Mouse (Mus musculus) intestine, postnatal 0 days (tissue): ENCODE data around the gene Ptprj. TPM values are rescaled to one million over a fixed set of nuclear protein-coding genes. Genes with fewer than 3 reads are reported as not detected.

Source experiments
- ATAC-seq: fragments of 200-750 bp; cut with Nextera tagmentation; 2 replicates; pipeline ENCODE4 v1.8.0; 2017; ENCODE audit warnings: mild to moderate bottlenecking, moderate TSS enrichment, moderate library complexity
- H3K27ac ChIP-seq: fragments of 300-500 bp; sonication (generic); 2 replicates; pipeline ENCODE4 v1.5.1; 2014; ENCODE audit warnings: mild to moderate bottlenecking, low read depth, low read length, moderate library complexity
- H3K27me3 ChIP-seq: fragments of 300-500 bp; sonication (generic); replicated peaks from 2 replicates; pipeline ENCODE4 v1.6.1; 2014; ENCODE audit warnings: low read length, mixed read lengths; ENCODE audit not compliant: control insufficient read depth, insufficient read depth
- H3K36me3 ChIP-seq: fragments of 300-500 bp; sonication (generic); 2 replicates; pipeline ENCODE4 v1.6.1; 2014; ENCODE audit warnings: mild to moderate bottlenecking, moderate library complexity; ENCODE audit not compliant: control insufficient read depth, insufficient read depth
- H3K4me1 ChIP-seq: fragments of 300-500 bp; sonication (generic); replicated peaks from 2 replicates; pipeline ENCODE4 v1.6.1; 2014; ENCODE audit warnings: antibody characterized with exemption, low read length, mixed read lengths; ENCODE audit not compliant: control insufficient read depth, insufficient read depth
- H3K4me2 ChIP-seq: fragments of 300-500 bp; sonication (generic); replicated peaks from 2 replicates; pipeline ENCODE4 v1.6.1; 2014; ENCODE audit warnings: low read depth, mild to moderate bottlenecking, moderate library complexity
- H3K4me3 ChIP-seq: fragments of 300-500 bp; sonication (generic); 2 replicates; pipeline ENCODE4 v1.5.1; 2014; ENCODE audit warnings: low read depth, low read length
- H3K9ac ChIP-seq: fragments of 300-500 bp; sonication (generic); 2 replicates; pipeline ENCODE4 v1.6.1; 2014; ENCODE audit warnings: mild to moderate bottlenecking, low read depth, low read length
- H3K9me3 ChIP-seq: fragments of 300-500 bp; sonication (generic); 2 replicates; pipeline ENCODE4 v1.6.1; 2016; ENCODE audit warnings: mixed run types; ENCODE audit not compliant: control insufficient read depth
- CTCF ChIP-seq: sonication (generic); IDR thresholded peaks from 2 replicates; pipeline ENCODE4 v1.5.1; 2016; ENCODE audit warnings: low read depth, mild to moderate bottlenecking, control low read depth, antibody characterized with exemption, moderate library complexity
- WGBS: fragments of 180-500 bp; shearing (Covaris S2); extraction: QIAGEN DNeasy Blood & Tissue Kit; methylation state at CpG from one replicate; pipeline ENCODE4 v1.1.7; 2014; 5-methylcytosine and 5-hydroxymethylcytosine counted together
- polyA plus RNA-seq: library from polyadenylated mRNA; unstranded; fragments of >200 nt; fragmentation: Nextera tagmentation; extraction: Ambion mirVana; gene quantifications from 2 replicates; pipeline ENCODE4 v1.2.1, GENCODE M21; 2015

Gene Ptprj
- polyA plus RNA-seq, 1 experiment from 2014 or later: 3.5 TPM

DNA sequence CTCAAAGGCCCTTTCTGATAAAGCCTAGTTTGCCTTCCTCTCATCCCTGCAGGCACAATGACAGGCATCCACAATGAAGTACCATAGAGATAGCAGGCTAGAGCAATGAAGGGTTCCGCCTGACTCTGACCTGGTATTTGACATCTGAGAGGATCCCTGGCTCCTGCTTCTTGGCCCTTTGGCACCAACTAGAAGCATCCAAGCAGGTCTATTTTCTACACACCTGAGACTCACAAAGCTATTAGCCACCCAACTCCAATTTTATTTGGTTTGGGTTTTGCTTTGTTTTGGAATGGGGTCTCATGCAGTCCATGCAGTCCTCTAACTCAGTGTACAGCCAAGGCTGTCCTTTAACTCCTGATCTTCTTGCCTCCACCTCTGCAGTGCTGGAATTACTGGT is 7.7 kb upstream of the Ptprj start:
- WGBS: 96% methylated on average over 1 of the region's 1 CpGs
- no peaks in the 10 kb centered on the region for H3K4me1 ChIP-seq
- no peak overlapping the region for H3K4me2 ChIP-seq
- no peak overlapping the region for H3K27ac ChIP-seq
- no peak overlapping the region for H3K9ac ChIP-seq
- H3K4me3 ChIP-seq: no peak overlapping the region
- no peaks in the 10 kb centered on the region for H3K27me3 ChIP-seq
- no peak for ATAC-seq
- no peaks in the 10 kb centered on the region for H3K36me3 ChIP-seq
- TF ChIP-seq CTCF: no peak
- no peaks in the 10 kb centered on the region for H3K9me3 ChIP-seq

DNA sequence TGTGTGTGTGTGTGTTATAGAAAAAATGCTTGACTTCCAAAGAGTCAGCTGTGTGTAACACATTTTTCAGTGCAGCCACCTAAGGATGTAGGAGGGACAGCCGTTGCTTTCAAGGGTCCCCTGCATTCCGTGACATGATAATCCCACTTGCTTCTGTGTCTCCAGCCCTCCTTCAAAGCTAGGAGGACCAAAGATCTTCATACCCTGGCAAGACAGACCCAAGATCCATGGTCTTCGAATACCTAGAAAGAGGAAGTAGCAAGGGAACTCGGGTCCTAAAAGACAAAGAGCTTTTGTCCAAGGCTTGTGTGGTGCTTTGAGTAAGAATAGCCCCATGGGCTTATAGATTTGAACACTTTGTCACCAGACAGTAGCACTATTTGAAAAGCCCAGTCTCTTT is 4.1 kb upstream of the Ptprj start:
- ATAC-seq: no peak
- no peak overlapping the region for H3K4me3 ChIP-seq
- TF ChIP-seq CTCF: no peak
- 0 out of 2 replicates have a peak, but pooled peaks cover 3% of the 10 kb centered on the region for H3K27me3 ChIP-seq
- H3K27ac ChIP-seq: no peak overlapping the region
- peaks cover 4% of the 10 kb centered on the region; the same call in 1 of the 2 replicates for H3K4me1 ChIP-seq
- no peaks in the 10 kb centered on the region for H3K36me3 ChIP-seq
- H3K9me3 ChIP-seq: no peaks in the 10 kb centered on the region
- no peak overlapping the region for H3K4me2 ChIP-seq
- no peak overlapping the region for H3K9ac ChIP-seq
- 64% methylated on average over 4 of the region's 4 CpGs for WGBS

DNA sequence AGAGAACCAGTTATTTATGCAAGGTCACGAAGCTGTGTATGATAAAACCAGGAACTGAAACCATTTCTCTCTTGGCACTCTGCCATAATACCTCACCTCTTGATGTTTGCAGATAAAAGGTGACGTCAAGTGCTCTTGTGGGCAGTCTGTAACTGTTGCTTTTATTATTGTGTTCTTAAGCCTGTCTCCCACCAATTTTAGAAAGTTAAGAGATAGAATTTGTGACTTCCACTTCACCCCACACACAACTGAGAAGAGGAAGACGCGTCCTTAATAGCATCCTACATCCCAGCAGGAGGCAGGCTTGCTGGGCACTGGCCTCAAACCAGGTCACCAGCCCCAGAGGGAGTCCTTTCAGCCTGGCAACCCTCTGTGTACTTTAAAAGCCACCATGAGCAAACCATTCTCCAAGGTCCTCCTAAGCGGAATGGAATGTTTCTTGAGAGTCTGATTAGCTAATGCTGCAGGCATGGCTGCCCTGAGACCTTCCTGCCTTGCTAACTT is 3.2 kb upstream of the Ptprj start:
- 24% methylated on average over 5 of the region's 5 CpGs for WGBS
- Histone ChIP-seq H3K36me3 (no peaks in the 10 kb centered on the region), H3K4me2 (no peak overlapping the region), H3K27me3 (0 out of 2 replicates have a peak, but pooled peaks cover 3% of the 10 kb centered on the region), H3K27ac (no peak overlapping the region; the same call in 1 of the 2 replicates), H3K4me3 (no peak overlapping the region), H3K9ac (no peak overlapping the region), H3K9me3 (no peaks in the 10 kb centered on the region), H3K4me1 (peaks cover 4% of the 10 kb centered on the region; the same call in 1 of the 2 replicates)
- peak; percentile 29; the same call in 1 of the 2 replicates for TF ChIP-seq CTCF
- no peak for ATAC-seq

DNA sequence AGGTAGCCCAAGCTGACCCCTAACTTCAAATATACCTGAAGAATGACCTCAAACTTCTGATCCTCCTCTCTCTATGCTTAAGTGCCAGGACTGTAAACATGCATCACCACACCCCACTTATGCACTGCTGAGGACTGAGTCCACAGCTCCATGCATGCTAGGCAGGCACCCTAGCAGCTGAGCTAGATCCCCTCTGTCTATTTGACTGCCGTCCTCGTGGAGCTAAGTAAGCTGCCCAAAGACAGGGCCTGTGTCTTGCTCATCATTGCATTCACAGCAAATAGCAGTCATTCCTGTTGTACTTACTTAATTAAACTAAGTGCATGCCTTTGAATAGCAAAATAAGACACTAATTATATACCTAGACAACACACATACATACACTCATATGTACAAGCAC is 2.4 kb upstream of the Ptprj start:
- Histone ChIP-seq H3K4me2 (no peak overlapping the region), H3K9ac (no peak overlapping the region), H3K9me3 (no peaks in the 10 kb centered on the region), H3K27ac (no peak overlapping the region), H3K36me3 (no peaks in the 10 kb centered on the region), H3K4me3 (no peak overlapping the region), H3K27me3 (0 out of 2 replicates have a peak, but pooled peaks cover 3% of the 10 kb centered on the region), H3K4me1 (peaks cover 4% of the 10 kb centered on the region; the same call in 1 of the 2 replicates)
- 60% methylated on average over 2 of the region's 2 CpGs for WGBS
- TF ChIP-seq CTCF: no peak
- ATAC-seq: no peak

DNA sequence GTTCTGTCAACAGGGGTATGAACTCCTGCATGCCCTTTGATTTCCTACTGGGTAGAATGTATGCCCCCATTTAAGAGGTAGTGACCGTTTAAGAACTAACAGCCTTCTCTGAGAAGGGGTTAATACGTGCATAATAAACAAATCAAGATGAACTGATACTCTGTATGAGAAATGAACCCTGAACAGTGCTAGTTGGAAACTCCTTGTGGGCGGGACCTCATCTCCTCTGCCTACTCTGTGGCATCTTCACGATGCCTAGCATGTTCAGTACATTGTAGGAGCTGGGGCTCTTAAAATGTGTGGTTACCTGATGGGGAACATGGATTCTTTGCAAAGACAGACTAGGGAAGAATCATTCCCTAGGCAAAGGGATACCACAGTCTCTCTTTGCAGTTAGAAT is 1.9 kb upstream of the Ptprj start:
- ATAC-seq: no peak
- H3K4me3 ChIP-seq: no peak overlapping the region
- 37% methylated on average over 4 of the region's 4 CpGs for WGBS
- H3K9me3 ChIP-seq: no peaks in the 10 kb centered on the region
- H3K4me2 ChIP-seq: no peak overlapping the region
- H3K27me3 ChIP-seq: 0 out of 2 replicates have a peak, but pooled peaks cover 3% of the 10 kb centered on the region
- no peaks in the 10 kb centered on the region for H3K36me3 ChIP-seq
- H3K9ac ChIP-seq: no peak overlapping the region
- no peak for TF ChIP-seq CTCF
- H3K4me1 ChIP-seq: peaks cover 4% of the 10 kb centered on the region; the same call in 1 of the 2 replicates
- no peak overlapping the region for H3K27ac ChIP-seq

DNA sequence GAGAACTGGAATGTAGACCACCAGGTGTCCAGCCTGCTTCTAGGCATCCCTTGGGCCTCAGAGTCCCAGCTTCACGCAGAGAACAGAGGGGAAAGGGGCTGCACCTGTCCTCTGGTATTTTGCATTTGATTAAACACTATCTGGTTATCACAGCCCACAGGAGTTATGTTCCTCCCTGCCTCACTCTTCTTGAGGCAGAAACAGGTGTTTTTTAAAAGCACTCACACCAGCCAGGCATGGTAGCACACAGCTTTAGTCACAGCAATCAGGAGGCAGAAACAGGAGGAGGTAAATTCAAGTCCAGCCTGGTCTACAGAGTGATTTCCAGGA is 1.3 kb upstream of the Ptprj start:
- TF ChIP-seq CTCF: no peak
- Histone ChIP-seq H3K9ac (no peak overlapping the region), H3K36me3 (no peaks in the 10 kb centered on the region), H3K4me3 (no peak overlapping the region), H3K9me3 (no peaks in the 10 kb centered on the region), H3K4me2 (no peak overlapping the region), H3K4me1 (peaks cover 4% of the 10 kb centered on the region; the same call in 1 of the 2 replicates), H3K27ac (no peak overlapping the region), H3K27me3 (0 out of 2 replicates have a peak, but pooled peaks cover 3% of the 10 kb centered on the region)
- 75% methylated on average over 1 of the region's 1 CpGs for WGBS
- no peak for ATAC-seq
